Mouse (Mus musculus): Measurements from ENCODE around the gene Rnase2b.
A peak's percentile ranks its signal among the peaks of the same experiment; 100 is the strongest.
"Not testable (repeated sequence)": the region's sequence is repeated elsewhere in the genome, so short reads cannot be mapped to it uniquely, and the experiment has no call there.

Rnase2b gene

DNA sequence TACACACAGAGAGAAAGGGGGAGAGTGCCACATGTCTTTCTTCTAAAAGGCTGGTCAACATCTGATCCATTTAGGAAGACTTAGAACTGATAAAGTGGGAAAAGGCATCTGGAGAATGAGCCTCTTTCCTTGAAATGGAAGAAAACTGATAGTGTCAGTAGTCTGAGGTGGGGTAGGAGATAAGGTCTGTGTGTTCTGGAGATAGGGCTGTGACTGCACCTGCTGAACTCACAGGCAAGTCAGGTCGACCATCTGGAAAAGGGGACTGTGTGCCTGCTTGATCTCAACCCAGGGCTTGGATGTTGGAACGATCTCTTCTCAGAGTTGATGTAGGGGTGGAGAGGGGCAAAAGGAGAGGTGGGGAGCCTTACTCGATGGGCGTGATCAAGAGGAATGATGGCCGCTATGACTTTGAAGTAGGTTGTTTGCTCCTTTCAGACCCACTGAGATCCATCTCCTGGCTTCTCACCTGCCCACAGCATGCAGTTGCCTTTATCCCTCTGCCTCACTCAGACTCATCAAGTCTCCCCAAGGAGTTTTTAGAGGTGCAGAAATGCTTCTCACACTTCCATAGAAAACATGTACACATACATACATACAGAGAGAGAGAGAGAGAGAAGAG is 9.7 kb upstream of the Rnase2b start:
- DNase-seq: no peak

DNA sequence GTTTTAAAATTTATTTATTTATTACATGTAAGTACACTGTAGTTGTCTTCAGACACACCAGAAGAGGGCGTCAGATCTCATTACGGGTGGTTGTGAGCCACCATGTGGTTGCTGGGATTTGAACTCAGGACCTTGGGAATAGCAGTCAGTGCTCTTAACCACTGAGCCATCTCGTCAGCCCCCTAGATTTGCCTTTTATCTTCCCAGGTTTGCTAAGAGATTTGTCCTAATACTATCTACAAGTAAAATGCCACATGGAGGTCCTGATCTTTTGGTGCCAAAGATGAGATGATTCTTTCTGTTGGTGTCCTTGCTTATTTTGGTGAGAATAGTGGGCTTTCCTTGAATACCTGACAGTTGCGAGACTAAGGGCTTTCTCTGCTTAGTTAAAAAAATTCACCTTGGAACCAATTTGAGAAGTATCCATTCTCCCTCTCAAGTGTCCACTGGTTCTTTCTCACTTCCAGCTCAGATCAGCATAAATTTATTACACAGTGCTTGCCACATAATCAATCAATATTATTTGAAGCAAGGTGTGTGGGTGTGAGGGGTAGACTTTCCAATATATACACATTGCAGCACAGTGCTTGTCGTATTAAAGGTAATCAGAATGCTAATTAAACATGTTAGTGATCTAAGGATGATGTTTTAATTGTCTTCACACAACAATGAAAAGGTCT is 5.9 kb upstream of the Rnase2b start:
- no peak for DNase-seq

DNA sequence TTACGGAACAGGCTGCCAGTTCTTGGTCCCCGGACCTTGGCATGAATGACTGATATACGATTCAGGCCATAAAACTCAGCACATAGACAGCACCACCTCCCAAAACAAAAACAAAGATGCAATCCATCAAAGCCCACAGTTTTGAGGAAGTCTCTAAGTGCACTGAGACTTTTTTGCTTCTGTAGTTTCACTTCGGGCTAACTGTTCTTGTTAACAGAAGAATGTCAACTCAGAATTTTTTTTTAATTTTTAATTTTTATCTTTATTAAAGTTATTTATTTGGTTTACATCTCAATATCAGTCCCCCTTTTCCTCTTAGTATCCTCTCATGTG is 5.4 kb upstream of the Rnase2b start:
- no peak for DNase-seq

DNA sequence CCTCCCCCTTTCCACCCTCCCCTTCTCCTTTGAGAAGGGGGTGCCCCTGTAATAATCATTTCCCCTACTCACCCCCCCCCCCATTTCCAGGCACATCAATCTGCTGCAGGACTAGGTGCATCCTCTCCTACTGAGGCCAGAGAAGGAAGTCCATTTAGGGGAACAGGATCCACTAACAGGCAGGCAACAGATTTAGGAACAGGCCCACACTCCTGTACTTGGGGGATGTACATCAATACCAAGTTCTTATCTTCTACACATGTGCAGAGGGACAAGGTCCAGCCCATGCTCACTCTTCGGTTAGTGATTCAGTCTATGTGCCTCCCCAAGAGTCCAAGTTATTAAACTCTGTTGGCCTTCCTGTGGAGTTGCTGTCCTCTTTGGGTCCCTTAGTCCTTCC is 5.0 kb upstream of the Rnase2b start:
- DNase-seq: no peak

DNA sequence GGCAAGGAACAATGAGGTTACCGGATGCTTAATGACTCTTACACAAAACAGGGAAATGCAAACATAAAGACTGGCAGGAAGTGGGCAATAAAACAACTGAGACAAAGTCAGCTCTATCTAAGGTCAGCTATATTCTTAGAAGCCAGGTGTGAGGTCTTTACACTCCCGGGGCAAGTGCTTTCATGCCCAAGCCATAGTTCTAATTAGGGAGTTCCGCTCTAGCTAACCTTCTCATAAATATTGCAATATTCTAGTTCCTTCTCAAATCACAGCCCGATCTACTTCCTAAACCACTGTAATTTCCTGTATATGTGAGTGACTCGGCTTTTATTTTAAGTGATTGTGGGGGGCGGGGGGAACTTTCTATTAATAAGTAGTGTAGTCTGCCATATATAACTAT is 1.3 kb downstream of the Rnase2b start:
- not testable (repeated sequence) for DNase-seq

DNA sequence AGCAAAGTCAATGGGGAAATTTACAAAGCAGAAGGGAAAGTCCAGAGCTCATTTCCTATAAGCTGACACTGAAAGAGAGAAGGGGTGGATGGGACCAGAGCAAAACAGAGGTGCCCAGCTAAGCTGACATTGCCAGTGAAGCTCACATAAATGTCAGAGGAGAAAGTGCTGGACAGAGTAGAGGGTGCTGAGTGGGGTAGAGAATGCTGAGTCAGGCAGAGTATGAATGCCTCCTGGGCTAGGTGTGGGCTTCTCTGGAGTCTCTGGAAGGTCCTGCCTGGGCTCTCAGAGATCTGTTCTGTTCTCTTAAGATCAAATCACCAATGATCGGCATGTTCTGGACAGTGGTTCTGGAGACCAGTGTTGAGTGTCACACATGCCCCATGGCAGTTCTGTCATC is 3.4 kb downstream of the Rnase2b start:
- no peak for DNase-seq

DNA sequence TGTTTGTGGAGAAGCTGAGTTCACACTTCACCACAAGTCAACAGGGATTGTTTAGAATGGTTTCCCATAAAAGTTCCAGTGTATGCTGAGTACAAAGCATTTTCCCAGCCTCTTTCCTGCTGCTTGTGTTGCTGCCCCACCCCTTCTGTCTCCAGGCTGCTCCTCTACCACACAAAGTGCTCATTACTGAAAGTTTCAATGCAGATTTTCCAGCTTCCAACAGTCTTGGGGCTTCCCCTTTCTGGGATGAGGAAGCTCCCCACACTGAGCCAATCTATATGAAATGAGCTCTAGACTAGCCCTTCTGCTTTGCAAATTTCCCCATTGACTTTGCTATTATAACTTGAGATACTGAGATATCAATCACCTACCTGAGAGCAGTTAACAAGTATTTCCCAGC is 4.0 kb downstream of the Rnase2b start:
- no peak for DNase-seq

DNA sequence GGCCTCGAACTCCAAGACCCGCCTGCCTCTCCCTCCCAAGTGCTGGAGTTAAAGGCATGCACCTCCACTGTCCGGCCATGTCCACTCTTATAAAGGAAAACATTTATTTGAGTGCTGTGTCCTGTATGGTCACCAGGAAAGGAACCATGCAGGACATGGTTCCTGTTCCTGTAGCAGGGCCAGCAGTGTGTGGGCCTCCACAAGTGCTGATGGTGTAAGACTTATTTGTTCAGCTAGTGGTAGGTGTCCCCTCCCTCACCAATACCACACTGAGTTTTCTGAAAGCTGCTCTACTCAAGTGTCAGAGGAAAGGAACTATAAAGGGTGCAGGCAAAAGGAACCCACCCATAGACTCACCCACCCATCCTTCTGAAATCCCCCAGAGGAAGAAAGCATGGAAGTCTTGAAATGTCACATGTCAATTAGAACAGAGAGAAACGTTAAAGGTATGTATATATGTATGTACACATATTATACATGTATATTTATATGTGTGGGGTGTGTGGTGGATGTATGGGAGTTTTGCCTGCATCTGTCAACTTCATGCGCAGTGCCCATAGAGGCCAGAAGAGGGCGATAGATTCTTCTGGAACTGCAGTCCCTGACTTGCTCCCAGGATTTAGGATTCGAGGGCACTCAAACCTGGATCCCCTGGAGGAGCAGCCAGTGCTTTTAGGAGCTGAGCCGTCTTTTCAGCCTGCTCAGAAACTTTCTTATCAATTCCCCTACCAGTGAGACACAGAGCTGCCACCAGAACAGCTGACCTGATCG is 10.2 kb downstream of the Rnase2b start:
- DNase-seq: peak; percentile 3

DNA sequence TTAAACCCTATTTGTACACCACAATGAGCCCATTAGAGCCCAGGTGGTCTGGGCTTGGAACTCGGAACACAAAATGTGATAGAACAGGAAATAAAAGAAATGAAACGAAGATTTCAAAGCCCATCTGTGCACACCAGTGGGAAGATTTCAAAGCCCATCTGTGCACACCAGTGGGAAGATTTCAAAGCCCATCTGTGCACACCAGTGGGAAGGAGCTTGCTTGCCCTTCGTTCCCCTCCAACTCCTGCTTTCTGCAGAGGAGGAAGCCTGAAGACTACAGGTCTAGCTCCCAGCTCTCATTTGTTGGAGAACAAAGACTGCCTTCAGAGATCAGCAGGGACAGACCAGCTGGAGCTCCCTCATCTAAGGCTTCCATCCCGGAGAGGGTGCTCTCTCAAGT is 10.9 kb downstream of the Rnase2b start:
- not testable (repeated sequence) for DNase-seq

DNA sequence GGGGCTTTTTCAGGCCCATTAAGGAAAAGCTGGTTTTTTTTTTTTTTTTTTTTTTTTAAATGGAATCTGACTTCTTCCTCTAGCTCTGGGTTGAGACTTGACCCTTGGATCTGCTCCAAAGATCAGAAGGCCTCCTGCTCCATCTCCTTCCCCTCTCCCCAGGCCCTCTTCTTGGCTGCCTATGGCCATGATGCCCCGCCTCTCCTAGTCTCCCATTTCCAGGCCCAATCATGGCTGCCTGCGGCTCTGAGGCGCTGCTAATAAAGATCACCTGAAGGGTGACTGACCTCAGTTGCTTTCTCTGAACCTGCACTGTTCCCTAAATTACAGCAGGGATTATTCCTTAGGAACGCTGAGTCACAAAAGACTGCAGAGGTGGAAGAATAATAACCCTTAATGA is 11.8 kb downstream of the Rnase2b start:
- no peak for DNase-seq

DNA sequence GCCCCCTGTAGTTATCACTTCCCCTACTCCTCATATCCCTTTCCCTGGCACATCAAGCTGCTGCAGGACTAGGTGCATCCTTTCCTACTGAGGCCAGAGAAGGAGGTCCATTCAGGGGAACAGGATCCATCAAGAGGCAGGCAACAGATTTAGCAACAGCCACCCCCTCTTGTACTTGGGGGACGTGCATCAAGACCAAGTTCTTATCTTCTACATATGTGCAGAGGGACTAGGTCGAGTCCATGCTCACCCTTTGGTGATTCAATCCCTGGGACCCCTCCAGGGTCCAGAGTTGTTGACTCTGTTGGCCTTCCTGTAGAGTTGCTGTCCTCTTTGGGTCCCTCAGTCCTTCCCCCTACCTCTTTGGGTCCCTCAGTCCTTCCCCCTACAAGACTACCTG is 19.0 kb downstream of the Rnase2b start:
- not testable (repeated sequence) for DNase-seq

DNA sequence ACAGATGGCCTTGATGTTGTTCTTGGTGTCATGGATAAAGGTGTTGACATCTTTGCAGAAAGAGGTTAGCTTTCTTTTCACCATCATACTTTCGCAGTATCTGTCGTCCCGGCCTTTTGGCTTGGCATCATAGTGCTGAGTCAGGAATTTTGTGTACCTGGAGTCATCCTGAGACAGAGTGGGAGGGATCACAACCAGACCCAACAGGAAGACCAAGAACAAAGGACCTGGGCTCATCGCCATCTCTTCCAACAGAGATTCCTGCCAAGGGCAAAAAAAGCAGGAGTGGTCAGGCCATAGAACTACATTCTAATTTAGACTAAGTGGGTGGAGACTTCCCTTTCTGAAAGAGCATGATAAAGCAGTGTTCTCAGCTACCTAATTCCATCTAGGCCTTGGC is 33.6 kb downstream of the Rnase2b start:
- no peak for DNase-seq

DNA sequence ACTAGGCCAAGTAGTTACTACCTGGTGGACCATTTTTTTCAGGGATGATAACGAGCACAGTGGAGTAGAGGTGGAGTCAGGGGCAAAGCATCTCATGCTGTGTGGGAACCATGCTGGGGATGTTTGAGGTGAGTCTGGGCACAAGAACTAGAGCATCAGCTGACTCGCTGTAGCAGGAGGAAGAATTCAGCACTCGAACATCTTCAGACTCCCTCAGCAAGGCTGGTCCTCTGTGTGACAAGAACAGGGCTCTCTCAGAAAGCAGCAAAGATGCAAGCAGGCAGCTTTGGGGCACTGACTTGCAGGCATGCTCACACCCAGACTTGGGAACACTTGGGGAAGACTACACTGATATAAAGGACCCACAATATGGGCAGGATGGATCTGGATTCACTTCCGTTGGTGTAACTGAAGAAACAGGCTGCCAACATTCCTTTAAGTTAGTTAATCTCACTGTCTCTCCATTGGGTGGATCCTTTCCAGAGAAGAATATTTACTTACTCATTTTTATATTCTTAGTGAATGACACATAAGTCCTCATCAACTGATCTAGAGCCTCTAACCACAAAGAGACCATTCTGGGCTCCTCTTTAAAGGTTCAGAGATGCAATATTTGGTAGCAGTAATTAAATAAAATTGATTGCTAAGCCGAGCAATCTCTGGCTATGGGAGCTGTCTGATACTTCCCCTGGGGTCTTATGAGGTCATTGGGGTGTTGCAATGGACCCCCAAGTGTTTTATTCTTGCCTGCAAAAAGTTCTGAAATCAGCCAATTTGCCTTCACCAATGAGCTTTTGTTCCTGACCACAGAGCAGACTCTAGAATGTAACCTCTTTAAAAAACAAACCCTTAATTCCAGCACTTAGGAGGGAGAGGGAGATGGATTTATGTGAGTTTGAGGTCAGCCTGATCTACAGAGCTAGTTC is 37.3 kb downstream of the Rnase2b start, which contains the start of gene Ang2:
TSS of gene Ang2 (minus strand) at position 51 of the 926 bp plus-strand sequence.
- DNase-seq: no peak

DNA sequence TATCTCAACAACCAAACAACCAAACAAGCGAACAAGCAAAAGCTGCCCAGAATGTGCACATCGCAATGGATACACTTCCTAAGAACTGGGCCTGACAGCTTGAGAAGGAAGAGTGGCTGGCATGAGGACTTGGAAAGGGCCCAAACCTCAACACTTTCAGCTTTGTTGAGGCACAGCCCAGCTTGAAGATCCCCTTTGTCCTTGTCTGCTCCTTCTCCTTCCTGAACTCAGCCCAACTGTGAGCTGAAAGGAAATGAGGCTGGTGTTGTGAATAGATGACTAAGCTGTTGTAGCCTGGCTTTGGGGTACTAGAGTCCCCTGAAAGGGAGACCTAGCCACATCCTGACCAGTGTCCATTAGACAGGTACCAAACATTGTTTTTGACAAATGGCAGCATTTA is 38.0 kb downstream of the Rnase2b start:
- no peak for DNase-seq

DNA sequence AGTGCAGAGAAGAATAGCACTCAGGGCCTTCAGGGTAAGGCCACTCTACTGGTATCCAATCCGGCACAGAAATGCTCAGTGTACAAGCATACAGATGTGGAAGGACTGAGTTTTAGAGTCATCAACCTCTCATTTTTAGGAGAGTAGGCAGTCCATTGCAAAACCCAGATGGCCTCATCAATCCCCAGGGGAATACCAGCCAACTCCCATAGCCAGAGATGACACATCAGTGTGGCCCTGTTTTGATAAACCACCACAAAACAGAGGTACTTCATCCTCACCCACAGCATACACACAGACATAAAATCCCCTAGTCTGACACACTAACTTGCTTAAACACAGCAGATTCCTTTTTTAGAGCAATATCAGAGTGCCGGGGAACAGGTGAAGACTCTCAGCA is 38.4 kb downstream of the Rnase2b start:
- no peak for DNase-seq

DNA sequence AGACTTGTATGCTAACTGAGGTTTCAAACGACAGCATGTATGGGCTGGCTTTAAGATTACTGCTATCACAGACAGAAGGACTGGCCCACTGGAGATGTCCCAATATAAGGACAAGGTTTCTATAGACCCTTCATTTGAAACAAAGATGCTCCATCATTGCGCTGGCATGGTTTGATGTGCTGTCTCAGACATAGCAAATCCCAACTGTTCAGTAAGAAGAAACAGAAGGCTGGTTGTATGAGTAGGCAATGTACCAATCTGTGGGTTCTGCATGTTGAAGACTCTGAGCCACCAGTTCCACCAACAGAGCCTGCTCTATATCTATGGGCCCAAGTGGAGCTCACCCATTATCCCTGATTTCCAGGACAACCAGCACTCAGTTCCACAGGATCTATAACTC is 41.1 kb downstream of the Rnase2b start, which contains the start of gene Ear14:
TSS of gene Ear14 (plus strand) at position 277 of the 400 bp plus-strand sequence.
- DNase-seq: no peak
